Mouse (Mus musculus): ENCODE measurements at regions not wholly inside any gene's neighbourhood (a gene's known extent, or its start where the extent isn't known, plus 50 kb on each side); places are given as distances from the start of the nearest gene placed in this dataset.

- TF ChIP-seq CTCF (IDR thresholded peaks at IDR 0.05; ENCODE audit: extremely low read depth, insufficient read depth, low read length) (no peak), POLR2A (IDR thresholded peaks at IDR 0.05; ENCODE audit: extremely low read depth, insufficient read depth, low read length) (no peak)
These were observed 148.9 kb upstream of the Zdhhc25 start for GRCm38 (mm10) chr15:88451241-88451640.

All from cortical plate, adult 2 months (tissue).